Mouse (Mus musculus) ES-Bruce4 (cell line): ENCODE data around the gene Ubn2. TPM values are rescaled to one million over a fixed set of nuclear protein-coding genes. Genes with fewer than 3 reads are reported as not detected.
"Not testable (repeated sequence)": the region's sequence is repeated elsewhere in the genome, so short reads cannot be mapped to it uniquely, and the experiment has no call there.

Experiments used
- H3K27ac ChIP-seq: 2 replicates; pipeline ENCODE4 v1.5.1; 2012; ENCODE audit warnings: low read length, inconsistent platforms; ENCODE audit not compliant: insufficient read depth
- H3K27me3 ChIP-seq: 2 replicates; pipeline ENCODE4 v1.6.1; 2012; ENCODE audit warnings: mild to moderate bottlenecking, low read length, inconsistent platforms; ENCODE audit not compliant: control insufficient read depth, poor library complexity, insufficient read depth, severe bottlenecking
- H3K36me3 ChIP-seq: 2 replicates; pipeline ENCODE4 v1.6.1; 2012; ENCODE audit warnings: inconsistent platforms, mild to moderate bottlenecking, low read length, moderate library complexity; ENCODE audit not compliant: control insufficient read depth, poor library complexity, insufficient read depth, severe bottlenecking
- H3K4me1 ChIP-seq: one replicate; pipeline ENCODE4 v1.8.1; 2011; ENCODE audit warnings: low read length; ENCODE audit not compliant: control insufficient read depth, insufficient read depth
- H3K4me3 ChIP-seq: 2 replicates; pipeline ENCODE4 v1.5.1; 2011; ENCODE audit warnings: low read depth, mild to moderate bottlenecking, low read length
- H3K9ac ChIP-seq: 2 replicates; pipeline ENCODE4 v1.6.1; 2012; ENCODE audit warnings: low read depth, mild to moderate bottlenecking, inconsistent platforms; ENCODE audit not compliant: poor library complexity, severe bottlenecking
- H3K9me3 ChIP-seq: replicated peaks from 2 replicates; pipeline ENCODE4 v1.6.1; 2012; ENCODE audit warnings: mild to moderate bottlenecking, low read length, inconsistent platforms; ENCODE audit not compliant: control insufficient read depth, poor library complexity, insufficient read depth, severe bottlenecking
- CTCF ChIP-seq: IDR thresholded peaks from one replicate; pipeline ENCODE4 v1.8.1; 2011; ENCODE audit warnings: low read depth, low read length
- EP300 ChIP-seq: IDR thresholded peaks from 2 replicates; pipeline ENCODE4 v1.6.1; 2011; ENCODE audit warnings: low read depth, low read length; ENCODE audit not compliant: insufficient read depth
- POLR2A ChIP-seq: IDR thresholded peaks from one replicate; pipeline ENCODE4 v1.8.1; 2011; ENCODE audit warnings: low read length; ENCODE audit not compliant: insufficient read depth
- polyA plus RNA-seq: library from polyadenylated mRNA; stranded (reverse); fragments of >200 nt; gene quantifications from 2 replicates; pipeline ENCODE4 v1.2.4, GENCODE M21; 2011; ENCODE audit warnings: low read depth; ENCODE audit not compliant: missing spikeins, insufficient read depth, insufficient read length

Gene Ubn2
- polyA plus RNA-seq, 1 experiment = 37.4 TPM

- Histone ChIP-seq H3K9me3 (no peaks in the 10 kb centered on the region), H3K4me1 (no peaks in the 10 kb centered on the region), H3K36me3 (no peaks in the 10 kb centered on the region), H3K9ac (peak overlapping the region; percentile 81), H3K27me3 (no peaks in the 10 kb centered on the region), H3K27ac (peak overlapping the region; percentile 72), H3K4me3 (peak overlapping the region; percentile 97)
- TF ChIP-seq CTCF = no peak
- TF ChIP-seq EP300 = no peak
- TF ChIP-seq POLR2A = no peak
Measured at GRCm38 (mm10) chr6:38532500-38533420, 99.0 kb downstream of the Ubn2 start.

GRCm38 (mm10) chr6:38533428-38534405 is 100.0 kb downstream of the Ubn2 start, which contains the start of gene Fmc1:
Fmc1 (plus strand) TSS chr6:38533502.
- Histone ChIP-seq H3K9ac (peak within 1 kb of the TSS; percentile 90), H3K4me3 (peak within 1 kb of the TSS; percentile 97), H3K36me3 (no peaks in the 10 kb centered on the region), H3K27me3 (no peaks in the 10 kb centered on the region), H3K9me3 (no peaks in the 10 kb centered on the region), H3K4me1 (no peaks in the 10 kb centered on the region), H3K27ac (peak within 1 kb of the TSS; percentile 72)
- TF ChIP-seq EP300 = no peak
- TF ChIP-seq CTCF = no peak
- TF ChIP-seq POLR2A = peak; percentile 12

- H3K36me3 ChIP-seq = no peaks in the 10 kb centered on the region
- no peaks in the 10 kb centered on the region for H3K27me3 ChIP-seq
- peak; percentile 90 for TF ChIP-seq CTCF
- TF ChIP-seq EP300 = 0 out of 2 replicates have a peak, but pooled peaks have one; percentile 54
- TF ChIP-seq POLR2A = peak; percentile 25
- no peaks in the 10 kb centered on the region for H3K4me1 ChIP-seq
- H3K27ac ChIP-seq = peak overlapping the region; percentile 34
- H3K4me3 ChIP-seq = peak overlapping the region; percentile 97
- peak overlapping the region; percentile 90 for H3K9ac ChIP-seq
- H3K9me3 ChIP-seq = no peaks in the 10 kb centered on the region
Measured at GRCm38 (mm10) chr6:38534640-38535365, 101.1 kb downstream of the Ubn2 start.

- no peaks in the 10 kb centered on the region for H3K9me3 ChIP-seq
- no peaks in the 10 kb centered on the region for H3K27me3 ChIP-seq
- no peaks in the 10 kb centered on the region for H3K36me3 ChIP-seq
- H3K9ac ChIP-seq = peak overlapping the region; percentile 90
- TF ChIP-seq EP300 = no peak
- TF ChIP-seq POLR2A = no peak
- TF ChIP-seq CTCF = no peak
- no peaks in the 10 kb centered on the region for H3K4me1 ChIP-seq
- H3K4me3 ChIP-seq = peak overlapping the region; percentile 86
- no peak overlapping the region for H3K27ac ChIP-seq
Measured at GRCm38 (mm10) chr6:38535366-38535690, 101.6 kb downstream of the Ubn2 start.

- H3K27ac ChIP-seq = no peak overlapping the region
- no peaks in the 10 kb centered on the region for H3K4me1 ChIP-seq
- H3K27me3 ChIP-seq = no peaks in the 10 kb centered on the region
- H3K9ac ChIP-seq = no peak overlapping the region
- TF ChIP-seq CTCF = no peak
- TF ChIP-seq POLR2A = no peak
- no peak for TF ChIP-seq EP300
- no peaks in the 10 kb centered on the region for H3K9me3 ChIP-seq
- H3K4me3 ChIP-seq = no peak overlapping the region
- H3K36me3 ChIP-seq = no peaks in the 10 kb centered on the region
Measured at GRCm38 (mm10) chr6:38535788-38536187, 102.0 kb downstream of the Ubn2 start.

GRCm38 (mm10) chr6:38544141-38544540 is 110.4 kb downstream of the Ubn2 start:
- H3K9me3 ChIP-seq, H3K4me3 ChIP-seq, H3K27me3 ChIP-seq, H3K27ac ChIP-seq, H3K9ac ChIP-seq, H3K36me3 ChIP-seq, H3K4me1 ChIP-seq: not testable (repeated sequence)

GRCm38 (mm10) chr6:38547005-38547404 is 113.3 kb downstream of the Ubn2 start:
- not testable (repeated sequence) for H3K27me3 ChIP-seq, H3K36me3 ChIP-seq, H3K9me3 ChIP-seq, H3K27ac ChIP-seq, H3K4me1 ChIP-seq, H3K9ac ChIP-seq, H3K4me3 ChIP-seq
